Mouse (Mus musculus) stomach, embryonic 15.5 days (tissue): ENCODE data around the gene Zfp750. TPM values are rescaled to one million over a fixed set of nuclear protein-coding genes. Genes with fewer than 3 reads are reported as not detected.

ENCODE experiments used
- ATAC-seq: fragments of 200-750 bp; cut with Nextera tagmentation; 2 replicates; pipeline ENCODE4 v1.8.0; 2017; ENCODE audit warnings: low read depth, moderate number of reproducible peaks, moderate TSS enrichment; ENCODE audit not compliant: insufficient read depth, low FRiP score
- H3K27ac ChIP-seq: fragments of 300-500 bp; sonication (generic); 2 replicates; pipeline ENCODE4 v1.5.1; 2015; ENCODE audit warnings: mild to moderate bottlenecking, inconsistent platforms
- H3K27me3 ChIP-seq: fragments of 300-500 bp; sonication (generic); replicated peaks from 2 replicates; pipeline ENCODE4 v1.6.1; 2015; ENCODE audit warnings: inconsistent platforms
- H3K36me3 ChIP-seq: fragments of 300-500 bp; sonication (generic); 2 replicates; pipeline ENCODE4 v1.6.1; 2015; ENCODE audit warnings: inconsistent platforms
- H3K4me1 ChIP-seq: fragments of 300-500 bp; sonication (generic); 2 replicates; pipeline ENCODE4 v1.6.1; 2015; ENCODE audit warnings: inconsistent platforms
- H3K4me2 ChIP-seq: fragments of 300-500 bp; sonication (generic); 2 replicates; pipeline ENCODE4 v1.6.1; 2015; ENCODE audit warnings: mild to moderate bottlenecking, inconsistent platforms
- H3K4me3 ChIP-seq: fragments of 300-500 bp; sonication (generic); replicated peaks from 2 replicates; pipeline ENCODE4 v1.5.1; 2015; ENCODE audit warnings: inconsistent platforms
- H3K9ac ChIP-seq: fragments of 300-500 bp; sonication (generic); 2 replicates; pipeline ENCODE4 v1.6.1; 2015; ENCODE audit warnings: inconsistent platforms
- H3K9me3 ChIP-seq: fragments of 300-500 bp; sonication (generic); 2 replicates; pipeline ENCODE4 v1.6.1; 2016; ENCODE audit warnings: inconsistent platforms
- WGBS: fragments of 180-500 bp; shearing (Covaris S2); methylation state at CpG from one replicate; pipeline ENCODE4 v1.1.7; 2015; 5-methylcytosine and 5-hydroxymethylcytosine counted together
- polyA plus RNA-seq: library from polyadenylated mRNA; unstranded; fragments of >200 nt; fragmentation: Nextera tagmentation; extraction: Ambion mirVana; gene quantifications from 2 replicates; pipeline ENCODE4 v1.2.1, GENCODE M21; 2015

Gene Zfp750
- polyA plus RNA-seq, 1 experiment from 2014 or later = 10.9 TPM

DNA sequence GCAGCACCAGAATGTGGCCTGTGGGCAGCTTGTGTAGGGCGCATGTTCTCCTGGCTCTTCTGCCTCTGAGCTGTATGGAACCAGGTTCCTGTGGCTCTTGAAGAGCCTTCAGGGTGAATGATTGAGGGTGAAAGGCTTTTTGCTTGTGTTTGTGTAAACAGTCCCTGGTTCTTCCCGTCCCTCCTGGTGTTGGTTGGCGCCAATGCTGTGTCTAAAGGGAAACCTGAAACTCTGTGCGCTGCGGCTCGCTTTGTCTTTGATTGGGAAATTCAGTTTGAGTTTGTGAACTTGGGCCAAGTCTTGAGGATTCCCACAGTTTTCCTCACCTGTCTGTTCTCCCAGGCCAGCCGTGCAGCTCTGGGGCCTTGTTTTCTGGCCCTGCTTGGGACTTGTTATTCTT, 5.1 kb upstream of the Zfp750 start:
- Histone ChIP-seq H3K9me3 (no peaks in the 10 kb centered on the region), H3K4me3 (no peak overlapping the region), H3K4me1 (0 out of 2 replicates have a peak, but pooled peaks cover 2% of the 10 kb centered on the region), H3K27me3 (no peaks in the 10 kb centered on the region), H3K36me3 (no peaks in the 10 kb centered on the region), H3K9ac (no peak overlapping the region), H3K4me2 (no peak overlapping the region), H3K27ac (no peak overlapping the region)
- no peak for ATAC-seq
- WGBS = 65% methylated on average over 7 of the region's 7 CpGs

DNA sequence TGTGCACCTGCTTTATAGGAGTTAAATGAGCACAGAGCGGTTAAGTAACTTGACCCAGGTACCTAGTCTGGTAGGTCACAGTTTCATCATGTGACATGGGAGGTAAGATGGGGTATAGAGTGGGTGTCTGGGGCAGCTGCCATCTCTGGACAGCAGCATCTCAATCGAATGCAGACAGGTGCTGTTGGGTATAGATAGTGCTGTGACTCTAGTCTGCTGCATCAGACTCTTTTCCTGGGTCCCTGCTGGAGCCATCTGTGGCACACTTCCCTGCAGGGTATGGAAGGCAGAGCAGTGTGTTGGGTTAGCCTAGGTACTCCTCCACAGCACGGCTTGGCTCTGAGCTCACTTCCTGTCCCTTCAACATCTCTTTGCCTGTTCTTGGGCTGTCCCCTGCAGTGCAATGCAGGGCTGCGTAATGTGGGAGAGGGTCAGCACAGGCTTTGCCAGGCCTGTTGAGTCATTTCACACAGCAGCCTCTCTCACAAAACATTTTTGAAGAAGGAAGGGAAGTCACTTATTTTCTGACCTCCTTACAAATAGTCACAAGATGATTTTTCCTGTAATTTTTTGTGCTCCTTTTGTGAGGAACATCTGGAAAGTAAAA, 3.1 kb upstream of the Zfp750 start:
- no peak for ATAC-seq
- Histone ChIP-seq H3K4me3 (no peak overlapping the region), H3K27ac (no peak overlapping the region), H3K27me3 (no peaks in the 10 kb centered on the region), H3K9me3 (no peaks in the 10 kb centered on the region), H3K9ac (no peak overlapping the region), H3K36me3 (no peaks in the 10 kb centered on the region), H3K4me2 (no peak overlapping the region), H3K4me1 (0 out of 2 replicates have a peak, but pooled peaks cover 13% of the 10 kb centered on the region)
- 86% methylated on average over 4 of the region's 4 CpGs for WGBS

DNA sequence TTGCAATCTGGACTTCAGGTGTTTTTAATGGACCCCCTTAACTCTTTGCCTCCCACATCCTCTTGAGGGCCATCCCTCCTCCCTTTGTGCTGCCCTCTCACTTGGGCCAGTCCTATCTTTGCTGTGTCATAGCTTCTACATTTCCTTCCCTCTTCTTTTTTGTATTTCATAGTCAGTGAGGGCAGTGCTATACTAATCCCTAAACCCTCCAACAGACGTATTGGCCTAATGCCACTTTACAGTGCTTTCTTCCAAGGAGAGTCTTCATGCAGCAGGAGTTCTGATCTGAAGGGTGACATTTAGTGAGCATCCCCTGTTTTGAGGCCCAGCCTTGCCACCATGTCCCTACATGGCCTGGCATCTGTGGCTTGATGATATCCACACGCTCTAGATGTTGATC, 1.6 kb upstream of the Zfp750 start:
- H3K9ac ChIP-seq = no peak overlapping the region
- no peak overlapping the region for H3K4me2 ChIP-seq
- 0 out of 2 replicates have a peak overlapping the region, but pooled peaks have one; percentile 18 for H3K27ac ChIP-seq
- no peaks in the 10 kb centered on the region for H3K36me3 ChIP-seq
- ATAC-seq = no peak
- H3K27me3 ChIP-seq = no peaks in the 10 kb centered on the region
- no peaks in the 10 kb centered on the region for H3K9me3 ChIP-seq
- 0 out of 2 replicates have a peak, but pooled peaks cover 24% of the 10 kb centered on the region for H3K4me1 ChIP-seq
- H3K4me3 ChIP-seq = no peak overlapping the region
- 76% methylated on average over 2 of the region's 2 CpGs for WGBS

DNA sequence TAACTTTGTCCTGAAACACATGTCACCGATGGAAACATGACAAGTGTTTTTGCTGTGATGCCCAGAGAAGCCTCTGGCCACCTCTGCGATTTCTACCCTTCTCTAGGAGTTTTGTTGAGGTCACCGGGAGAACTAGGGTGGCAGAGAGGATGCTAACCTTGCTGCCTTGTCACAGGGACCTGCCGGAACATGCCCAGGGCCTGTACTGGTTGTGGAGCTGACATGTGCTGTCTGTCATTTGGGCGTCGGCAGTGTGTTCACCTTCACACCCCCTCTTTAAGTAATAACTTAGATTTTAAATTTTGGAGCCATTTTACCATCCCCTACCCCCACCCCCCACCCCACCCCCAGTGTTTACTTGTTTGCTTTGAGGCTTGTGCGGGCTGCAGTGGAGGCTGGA, 570 bp upstream of the Zfp750 start:
- no peak overlapping the region for H3K4me3 ChIP-seq
- no peaks in the 10 kb centered on the region for H3K9me3 ChIP-seq
- H3K27me3 ChIP-seq = no peaks in the 10 kb centered on the region
- no peaks in the 10 kb centered on the region for H3K36me3 ChIP-seq
- ATAC-seq = no peak
- H3K27ac ChIP-seq = peak overlapping the region; percentile 68; the same call in 1 of the 2 replicates
- H3K4me2 ChIP-seq = no peak overlapping the region
- H3K9ac ChIP-seq = no peak overlapping the region
- H3K4me1 ChIP-seq = 0 out of 2 replicates have a peak, but pooled peaks cover 24% of the 10 kb centered on the region
- WGBS = 77% methylated on average over 7 of the region's 7 CpGs

DNA sequence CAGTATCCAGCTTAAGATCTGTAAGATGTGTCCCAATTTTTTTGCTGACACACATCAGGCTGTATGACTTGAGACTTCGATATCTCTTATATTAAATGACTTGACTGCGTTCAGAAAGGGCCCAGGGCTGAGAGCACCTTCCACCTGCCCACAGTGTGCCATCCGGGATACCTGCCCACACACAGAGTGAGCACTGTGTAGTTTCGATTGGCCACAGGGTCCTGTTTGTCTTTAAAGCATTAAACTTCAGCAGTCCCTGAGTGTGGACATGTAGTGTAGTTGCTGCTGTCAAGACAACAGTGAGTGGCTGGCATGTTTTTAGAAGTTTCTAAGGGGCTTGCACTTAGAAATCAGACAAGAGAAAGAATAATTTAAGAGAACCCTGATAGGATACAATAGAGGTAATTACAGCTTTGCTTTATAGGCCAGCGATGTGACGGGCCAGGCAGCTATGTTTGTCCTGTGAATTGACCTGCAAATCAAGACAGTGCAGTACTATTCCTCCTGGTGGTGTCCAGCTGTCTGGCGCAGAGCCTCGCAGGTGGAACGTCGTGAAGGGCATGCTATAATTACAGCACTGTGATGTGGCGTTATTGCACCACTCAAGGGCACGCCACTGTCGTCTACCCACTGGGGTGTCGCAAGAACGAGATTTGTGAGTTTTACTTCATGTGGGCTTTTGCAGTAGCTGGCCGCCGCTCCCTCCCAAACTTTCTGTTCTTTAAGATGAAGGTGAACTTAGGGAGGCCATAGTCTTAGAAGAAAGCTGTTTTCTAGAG, 1.3 kb downstream of the Zfp750 start:
- Histone ChIP-seq H3K4me1 (0 out of 2 replicates have a peak, but pooled peaks cover 24% of the 10 kb centered on the region), H3K4me3 (no peak overlapping the region; the same call in 1 of the 2 replicates), H3K4me2 (peak overlapping the region; percentile 29), H3K27me3 (no peaks in the 10 kb centered on the region), H3K36me3 (no peaks in the 10 kb centered on the region), H3K9ac (no peak overlapping the region), H3K9me3 (no peaks in the 10 kb centered on the region), H3K27ac (peak overlapping the region; percentile 77)
- no peak for ATAC-seq
- WGBS = 73% methylated on average over 17 of the region's 17 CpGs

DNA sequence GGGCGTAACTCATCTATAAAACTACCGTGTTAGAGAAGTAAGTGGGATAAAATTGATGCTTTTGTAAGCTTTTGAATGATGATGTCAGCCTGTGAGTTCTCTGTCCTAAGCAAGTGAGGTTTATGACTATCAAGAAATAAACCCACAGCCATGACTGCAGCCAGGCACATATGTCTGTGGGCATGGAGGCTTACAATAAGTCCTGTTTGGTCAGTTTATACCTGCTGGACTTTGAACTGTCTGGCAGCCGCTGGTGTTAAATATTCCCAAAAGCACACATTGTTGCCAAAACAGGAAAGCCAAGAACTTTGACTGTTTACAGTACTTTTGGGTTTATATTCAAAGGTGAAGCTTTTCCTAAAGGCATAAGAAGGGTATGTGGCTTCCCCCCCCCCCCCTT, 2.2 kb downstream of the Zfp750 start:
- Histone ChIP-seq H3K9ac (no peak overlapping the region), H3K4me1 (0 out of 2 replicates have a peak, but pooled peaks cover 24% of the 10 kb centered on the region), H3K27me3 (no peaks in the 10 kb centered on the region), H3K4me3 (0 out of 2 replicates have a peak overlapping the region, but pooled peaks have one; percentile 1), H3K4me2 (peak overlapping the region; percentile 13; the same call in 1 of the 2 replicates), H3K27ac (peak overlapping the region; percentile 77), H3K36me3 (no peaks in the 10 kb centered on the region), H3K9me3 (no peaks in the 10 kb centered on the region)
- 59% methylated on average over 3 of the region's 3 CpGs for WGBS
- peak; percentile 49; the same call in 1 of the 2 replicates for ATAC-seq

DNA sequence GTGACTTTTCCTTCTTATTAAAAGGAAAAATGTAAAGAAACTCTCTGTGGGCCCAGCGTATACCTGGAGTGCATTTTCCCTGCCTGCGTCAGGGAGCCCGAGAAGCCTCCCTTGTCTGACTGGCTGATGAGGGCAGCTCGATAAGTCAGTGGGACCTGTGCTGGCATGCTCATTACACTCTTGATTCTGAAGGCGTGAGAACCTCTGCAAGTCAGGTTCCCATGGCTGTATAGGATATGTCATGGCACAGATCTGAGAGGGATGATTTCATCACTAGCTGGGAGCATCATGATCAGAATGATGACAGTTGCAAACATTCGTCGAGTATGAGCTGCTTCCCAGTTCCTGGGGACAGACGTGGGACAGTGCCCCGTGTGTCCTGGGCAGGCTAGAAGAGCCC, 3.1 kb downstream of the Zfp750 start:
- ATAC-seq = no peak
- no peak overlapping the region for H3K9ac ChIP-seq
- 80% methylated on average over 9 of the region's 9 CpGs for WGBS
- H3K36me3 ChIP-seq = no peaks in the 10 kb centered on the region
- H3K4me1 ChIP-seq = 0 out of 2 replicates have a peak, but pooled peaks cover 24% of the 10 kb centered on the region
- peak overlapping the region; percentile 77 for H3K27ac ChIP-seq
- no peak overlapping the region for H3K4me3 ChIP-seq
- no peak overlapping the region for H3K4me2 ChIP-seq
- H3K27me3 ChIP-seq = no peaks in the 10 kb centered on the region
- no peaks in the 10 kb centered on the region for H3K9me3 ChIP-seq

DNA sequence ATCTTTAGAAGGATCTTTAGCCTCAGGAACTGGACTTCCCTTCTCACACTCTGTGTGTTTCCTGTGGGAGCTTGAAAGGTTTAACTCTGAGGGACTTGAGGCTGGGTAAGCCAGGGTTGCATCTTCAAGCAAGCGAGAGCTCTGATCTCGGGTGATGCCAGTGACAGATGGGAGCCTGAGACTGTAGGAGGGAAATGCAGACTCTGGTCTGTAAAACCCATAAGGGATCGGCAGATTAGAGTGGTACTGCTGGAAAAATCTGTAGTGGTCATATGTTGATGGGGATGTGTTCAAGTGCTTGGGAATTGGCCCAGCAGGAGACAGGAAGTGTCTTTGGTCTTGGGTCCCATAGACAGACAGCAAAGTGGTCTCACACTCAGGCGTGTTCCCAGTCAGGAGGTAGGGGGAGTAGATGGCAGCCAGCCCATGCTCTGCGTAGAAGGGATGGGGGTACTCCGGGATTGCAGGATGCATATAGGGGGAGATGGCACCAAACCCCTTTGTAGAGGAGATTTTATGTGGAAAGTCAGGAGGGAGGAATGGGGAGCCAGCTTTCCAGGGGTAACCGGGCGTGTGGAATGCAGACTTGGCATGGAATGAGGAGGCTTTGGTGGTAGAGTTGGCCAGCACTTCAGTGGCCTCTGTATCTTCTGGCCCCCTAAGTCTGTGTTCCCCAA, 6.1 kb downstream of the Zfp750 start:
- peaks cover 21% of the 10 kb centered on the region; the same call in 1 of the 2 replicates for H3K4me1 ChIP-seq
- no peaks in the 10 kb centered on the region for H3K27me3 ChIP-seq
- ATAC-seq = no peak
- no peak overlapping the region for H3K4me3 ChIP-seq
- WGBS = 85% methylated on average over 8 of the region's 8 CpGs
- no peak overlapping the region for H3K9ac ChIP-seq
- H3K9me3 ChIP-seq = no peaks in the 10 kb centered on the region
- no peak overlapping the region for H3K27ac ChIP-seq
- H3K4me2 ChIP-seq = no peak overlapping the region
- no peaks in the 10 kb centered on the region for H3K36me3 ChIP-seq

DNA sequence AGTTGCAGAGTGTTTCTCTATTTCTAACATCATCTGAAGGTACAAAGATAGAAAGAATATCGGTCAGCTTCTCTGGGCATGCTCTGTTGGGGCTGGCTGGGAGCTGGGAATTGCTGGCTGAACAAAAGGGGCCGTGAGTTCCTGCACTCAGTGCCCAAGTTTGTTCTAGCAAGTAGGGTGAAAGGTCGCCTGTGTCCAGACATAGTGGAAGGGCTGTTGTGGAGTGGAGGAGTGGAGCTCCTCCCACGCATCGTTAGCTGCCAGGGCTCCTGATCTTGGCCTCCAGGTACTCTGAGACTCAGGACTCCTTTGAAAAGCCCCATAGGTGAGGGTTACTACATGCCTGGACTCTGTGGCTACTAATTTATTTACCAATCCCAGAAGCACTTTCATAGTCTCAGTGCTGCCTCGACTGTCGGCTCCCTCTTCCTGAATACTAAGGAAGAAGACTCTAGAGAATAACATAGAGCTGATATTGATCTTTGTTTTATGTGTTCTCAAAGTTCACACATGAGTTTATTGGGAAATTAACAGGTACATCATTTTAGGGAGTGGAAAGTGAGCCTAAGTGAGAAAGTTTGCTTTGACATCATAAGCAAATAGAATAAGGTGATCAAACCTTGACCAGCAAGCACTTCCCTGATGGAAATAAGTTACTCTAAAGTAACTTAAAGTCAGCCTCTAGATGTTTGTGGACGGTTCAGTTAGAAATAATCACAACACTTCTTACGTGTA, 8.5 kb downstream of the Zfp750 start:
- Histone ChIP-seq H3K9ac (no peak overlapping the region), H3K4me3 (no peak overlapping the region), H3K9me3 (no peaks in the 10 kb centered on the region), H3K4me1 (peaks cover 3% of the 10 kb centered on the region; the same call in 1 of the 2 replicates), H3K36me3 (no peaks in the 10 kb centered on the region), H3K27ac (peak overlapping the region; percentile 6; the same call in 1 of the 2 replicates), H3K27me3 (no peaks in the 10 kb centered on the region), H3K4me2 (no peak overlapping the region)
- ATAC-seq = no peak
- WGBS = 65% methylated on average over 9 of the region's 9 CpGs

DNA sequence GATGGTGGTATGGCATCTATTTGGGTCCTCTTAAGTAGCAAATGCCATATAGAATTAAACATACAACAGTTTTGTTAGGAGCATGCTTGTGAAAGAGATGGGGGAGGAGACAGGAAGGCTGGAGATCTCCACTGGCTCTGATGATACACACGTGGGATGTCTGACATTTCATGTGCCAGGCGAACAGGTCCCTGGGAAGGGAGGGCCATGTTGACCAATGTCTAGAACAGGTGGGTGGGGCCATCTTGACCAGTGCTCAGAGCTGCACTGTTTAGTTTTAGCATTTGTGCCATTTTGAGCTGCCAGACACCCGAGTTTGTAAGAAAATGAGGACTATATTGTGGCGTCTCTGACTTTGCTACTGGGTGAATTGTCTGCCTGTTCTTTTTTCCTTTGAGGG, 10.7 kb downstream of the Zfp750 start:
- H3K9me3 ChIP-seq = no peaks in the 10 kb centered on the region
- H3K36me3 ChIP-seq = no peaks in the 10 kb centered on the region
- no peak overlapping the region for H3K27ac ChIP-seq
- H3K27me3 ChIP-seq = no peaks in the 10 kb centered on the region
- no peak overlapping the region for H3K4me3 ChIP-seq
- ATAC-seq = no peak
- H3K9ac ChIP-seq = no peak overlapping the region
- H3K4me1 ChIP-seq = peaks cover 3% of the 10 kb centered on the region; the same call in 1 of the 2 replicates
- no peak overlapping the region for H3K4me2 ChIP-seq
- WGBS = 68% methylated on average over 4 of the region's 4 CpGs
